Mouse (Mus musculus) ZHBTc4 (cell line): ENCODE data around the gene B4gat1.
A peak's percentile ranks its signal among the peaks of the same experiment; 100 is the strongest.

Experiments
- DNase-seq: peaks from one replicate; pipeline ENCODE4 v3.0.0-alpha.2; 2011; ENCODE audit warnings: low read depth, low spot score

The B4gat1 gene

DNA sequence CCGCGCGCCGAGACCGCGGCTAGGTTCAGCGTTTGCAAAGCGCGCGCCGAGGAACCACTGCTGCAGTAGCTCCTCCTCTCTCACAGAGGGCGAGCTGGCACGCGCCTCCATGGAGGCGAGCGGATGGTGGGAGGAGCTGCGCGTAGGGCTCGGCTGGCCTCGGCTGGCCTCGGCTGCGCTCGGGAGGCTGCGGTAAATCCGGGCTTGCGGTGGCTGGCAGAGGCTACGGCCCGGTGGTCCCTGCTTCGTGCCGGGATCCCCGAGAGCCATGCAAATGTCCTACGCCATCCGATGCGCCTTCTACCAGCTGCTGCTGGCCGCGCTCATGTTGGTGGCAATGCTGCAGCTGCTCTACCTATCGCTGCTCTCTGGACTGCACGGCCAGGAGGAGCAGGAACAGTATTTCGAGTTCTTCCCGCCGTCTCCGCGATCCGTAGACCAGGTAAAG, at the start of gene B4gat1, which contains the start of gene AC124502.3:
Gene B4gat1, plus strand, starts transcription at position 118 of the 448 bp plus-strand sequence.
Gene AC124502.3, plus strand, starts transcription at position 183 of the 448 bp plus-strand sequence.
- DNase-seq, result peak; percentile 92

DNA sequence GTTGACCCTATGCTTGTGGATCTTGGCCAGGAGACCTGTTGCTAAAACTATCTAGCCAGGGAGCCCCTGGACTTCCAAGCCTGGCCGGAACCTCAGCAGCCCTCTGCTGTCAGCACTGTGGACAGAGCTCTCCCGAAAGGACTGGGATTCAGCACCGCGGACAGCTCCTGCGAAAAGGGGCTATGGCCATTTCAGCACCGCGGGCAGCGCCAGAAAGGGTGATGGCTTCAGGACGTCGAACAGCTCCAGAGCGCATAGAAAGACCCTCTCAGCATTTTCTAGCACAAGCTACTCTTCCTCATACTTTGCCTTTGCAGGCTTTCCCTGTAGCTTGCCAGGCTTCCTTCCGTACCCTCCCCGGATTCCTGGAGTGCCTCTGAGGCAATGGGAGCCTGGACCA, 49.6 kb upstream of the B4gat1 start:
- peak; percentile 91 for DNase-seq

DNA sequence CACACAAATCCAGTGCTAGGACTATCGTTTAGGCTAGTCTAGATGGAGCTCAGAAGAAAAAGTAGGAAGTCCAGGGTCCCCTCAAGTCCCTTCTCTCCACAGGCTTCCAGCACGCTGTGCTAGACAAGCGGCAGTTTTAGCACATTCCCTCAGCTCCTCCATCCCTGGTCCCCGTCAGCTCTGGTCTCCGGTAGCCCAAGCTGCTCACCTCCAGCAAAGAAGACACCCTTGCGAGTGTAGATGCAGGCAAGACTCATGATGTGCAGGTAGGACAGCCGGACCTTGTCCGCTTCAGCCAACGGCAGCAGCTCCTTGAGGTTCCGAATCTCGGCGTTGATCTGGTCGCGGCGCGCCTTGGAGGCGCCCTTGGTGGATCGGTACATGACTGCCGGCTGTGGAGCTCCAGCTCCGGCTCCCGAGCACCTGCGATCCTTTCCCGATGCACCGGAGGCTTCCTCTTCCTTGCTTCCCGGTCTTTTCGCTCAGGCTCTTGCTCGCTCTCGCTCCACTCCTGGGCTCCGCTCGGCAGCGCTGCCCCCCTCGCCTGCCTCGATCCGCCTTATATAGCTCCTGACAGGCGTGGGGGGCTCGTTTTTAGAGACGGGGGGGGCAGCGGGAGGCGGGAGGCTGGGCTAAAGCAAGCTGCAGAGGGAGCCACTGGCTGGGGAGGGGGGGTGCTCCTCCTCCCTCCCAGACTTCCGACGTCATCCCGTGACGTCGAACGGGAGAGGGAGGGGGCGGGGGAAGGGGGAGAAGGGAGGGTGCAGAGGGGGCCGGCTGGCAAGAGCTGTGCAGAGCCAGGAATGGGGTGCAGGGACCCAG, 49.0 kb upstream of the B4gat1 start:
- no peak for DNase-seq

DNA sequence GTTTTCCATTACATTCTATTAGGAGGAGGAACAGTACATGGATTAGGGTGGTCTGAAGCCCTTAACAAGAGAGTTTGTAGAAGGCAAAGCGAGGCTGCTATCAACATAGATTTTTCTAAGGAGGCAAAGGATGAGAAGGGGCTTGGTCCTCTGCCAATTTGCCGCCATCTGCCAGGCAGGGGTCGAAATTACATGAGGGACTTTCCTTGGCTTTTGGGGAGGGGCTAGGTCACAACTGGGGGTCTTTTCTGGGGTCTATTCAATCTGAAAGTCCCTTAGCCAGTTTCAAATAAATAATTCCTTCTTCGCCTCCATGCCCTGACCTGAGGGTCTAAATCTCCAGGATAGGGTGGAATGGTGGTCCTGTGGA, 48.4 kb upstream of the B4gat1 start, which contains the start of gene Npas4:
Gene Npas4, minus strand, starts transcription at position 61 of the 370 bp plus-strand sequence.
- no peak for DNase-seq

DNA sequence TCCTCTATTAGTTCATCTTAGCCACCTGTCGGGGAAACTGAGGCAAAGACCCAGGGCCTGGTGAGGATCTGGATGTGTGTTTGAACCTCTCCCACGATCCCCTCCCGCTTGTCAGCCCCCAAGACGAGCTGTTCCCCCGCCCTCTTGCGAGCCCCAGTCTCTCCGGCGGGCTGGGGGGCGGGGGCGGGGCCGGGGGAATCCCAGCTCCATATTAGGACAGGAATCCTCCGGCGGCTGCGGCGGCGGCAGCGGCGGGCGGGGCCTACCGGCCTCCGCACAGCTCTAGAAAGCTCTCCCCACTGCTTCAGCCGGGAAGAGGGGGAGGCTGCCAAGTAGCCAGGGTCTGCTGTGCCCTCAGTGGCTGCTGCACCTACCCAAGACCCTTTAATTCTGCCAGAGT, 47.9 kb upstream of the B4gat1 start:
- no peak for DNase-seq

DNA sequence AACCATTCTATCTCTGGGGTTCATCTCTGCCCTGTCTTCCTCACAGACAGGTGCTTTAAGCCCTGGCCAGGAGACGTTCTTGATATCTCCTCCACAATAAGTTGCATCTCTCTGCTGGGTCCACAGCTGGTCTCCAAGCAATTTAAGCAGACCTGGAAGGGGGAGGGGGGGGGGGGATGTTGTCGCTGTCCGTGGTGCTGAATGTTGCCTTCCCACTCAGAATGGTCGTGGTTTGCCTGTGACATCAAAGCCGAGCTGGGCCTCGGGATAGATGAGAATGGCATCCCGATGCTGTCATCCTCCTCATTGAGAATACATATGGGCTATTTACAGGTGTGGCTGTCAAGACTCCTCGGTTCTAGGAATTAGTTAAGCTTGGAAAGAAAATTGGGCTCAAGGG, 46.3 kb upstream of the B4gat1 start:
- no peak for DNase-seq

DNA sequence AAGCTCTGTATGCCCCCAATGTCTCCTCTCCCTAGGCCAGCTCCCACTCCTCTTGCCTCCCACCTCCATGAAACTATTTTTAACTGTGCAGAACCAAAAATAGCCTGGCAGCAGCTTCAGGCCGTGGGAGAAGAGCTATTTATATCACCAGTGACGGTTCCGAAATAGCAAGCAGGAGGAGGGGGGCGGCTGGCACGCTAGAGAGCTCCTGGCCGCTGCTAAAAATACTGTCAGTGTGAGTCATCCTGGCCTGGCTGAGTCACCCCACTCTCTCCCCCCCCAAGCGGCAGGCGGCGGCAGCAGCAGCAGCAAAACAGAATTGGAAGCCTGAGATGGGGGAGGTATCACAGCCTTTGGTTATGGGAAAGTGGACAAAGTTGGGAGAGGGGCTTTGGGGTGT, 45.7 kb upstream of the B4gat1 start:
- no peak for DNase-seq

DNA sequence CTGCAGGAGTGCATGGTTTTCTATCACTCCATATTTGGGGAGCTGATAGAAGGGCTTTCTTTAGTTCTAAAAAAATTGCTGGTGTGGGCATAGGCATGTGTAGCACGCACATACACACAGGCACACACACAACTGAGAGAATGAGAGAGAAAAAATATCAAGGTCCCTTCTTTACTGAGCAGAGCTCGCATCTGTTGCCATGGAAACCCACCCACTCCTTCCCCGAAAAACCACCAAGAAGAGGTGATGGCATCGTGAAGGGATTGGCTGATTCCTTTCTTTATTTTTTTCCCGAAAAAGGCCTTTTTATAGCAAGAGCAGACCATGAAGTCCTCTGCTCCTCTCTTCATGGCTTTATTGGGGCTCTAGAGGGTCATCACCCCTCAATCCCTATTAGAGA, 44.6 kb upstream of the B4gat1 start:
- DNase-seq, result no peak

DNA sequence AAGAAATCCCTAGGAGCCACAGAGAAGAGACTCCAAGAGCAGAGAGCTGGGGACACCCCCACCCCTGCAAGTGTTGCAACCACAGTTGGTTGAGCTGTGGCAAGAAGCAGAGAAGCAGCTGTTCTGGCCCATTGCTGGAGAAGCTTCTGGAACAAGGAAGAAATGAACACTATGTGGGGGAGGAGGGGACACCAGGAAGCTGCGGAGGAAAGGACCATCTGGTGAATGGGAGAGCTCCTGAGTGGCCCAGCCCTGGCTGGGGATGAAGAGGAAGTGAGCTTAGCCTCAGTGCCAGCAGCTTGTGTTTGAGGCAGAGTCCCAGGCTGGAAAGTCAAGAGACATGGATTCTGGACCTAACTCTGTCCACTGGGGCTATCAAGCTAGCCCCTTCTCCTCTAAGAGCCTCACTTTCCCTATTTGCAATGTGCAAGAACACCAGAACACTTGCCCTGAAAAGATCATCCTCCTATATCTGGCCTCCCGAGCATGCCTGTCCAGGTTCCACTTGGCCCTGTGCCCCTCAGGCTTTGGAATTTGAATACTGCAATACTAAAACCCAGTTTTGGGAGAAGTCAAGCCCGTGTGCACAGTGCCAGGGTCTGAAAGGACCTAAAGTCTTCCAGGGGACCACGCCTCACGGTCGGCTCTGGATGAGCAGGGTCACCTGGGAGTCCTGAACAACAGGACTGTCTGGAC, 39.0 kb upstream of the B4gat1 start:
- no peak for DNase-seq

DNA sequence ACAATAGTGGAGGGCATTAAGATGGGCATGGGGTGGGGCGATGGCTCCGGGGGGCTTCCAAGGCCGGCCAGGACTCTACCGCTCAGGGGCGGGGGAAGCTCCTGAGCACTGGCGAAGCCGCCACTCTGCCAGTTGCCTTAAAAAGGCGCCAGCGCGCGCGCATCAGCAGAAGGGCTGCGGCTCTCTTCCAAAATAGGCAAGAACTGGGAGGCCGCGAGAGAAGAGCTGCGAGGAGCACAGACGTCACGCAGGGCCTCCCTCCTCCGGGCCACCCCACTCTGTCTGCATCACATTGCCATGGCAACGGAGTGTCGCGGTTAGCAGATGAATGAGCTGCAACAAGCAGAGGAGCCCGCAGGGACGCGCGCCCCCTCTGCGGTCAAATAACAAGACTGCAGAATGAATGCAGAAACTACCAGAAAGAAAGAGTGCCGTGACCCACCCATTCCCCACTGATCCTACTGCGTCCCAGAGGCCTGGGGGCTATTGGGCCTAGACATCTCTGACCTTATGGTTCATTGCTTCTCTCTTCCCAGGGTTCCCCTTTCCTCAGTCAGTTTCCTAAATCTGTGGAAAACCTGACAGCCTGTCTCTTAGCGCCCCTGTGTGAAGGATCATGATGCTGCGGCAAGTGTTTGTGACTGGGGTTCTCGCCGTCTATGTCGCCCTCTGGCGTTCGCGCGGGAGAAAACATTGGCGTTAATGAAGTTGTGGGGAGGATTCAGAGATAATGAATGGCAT, 36.8 kb upstream of the B4gat1 start:
- peak; percentile 88 for DNase-seq

DNA sequence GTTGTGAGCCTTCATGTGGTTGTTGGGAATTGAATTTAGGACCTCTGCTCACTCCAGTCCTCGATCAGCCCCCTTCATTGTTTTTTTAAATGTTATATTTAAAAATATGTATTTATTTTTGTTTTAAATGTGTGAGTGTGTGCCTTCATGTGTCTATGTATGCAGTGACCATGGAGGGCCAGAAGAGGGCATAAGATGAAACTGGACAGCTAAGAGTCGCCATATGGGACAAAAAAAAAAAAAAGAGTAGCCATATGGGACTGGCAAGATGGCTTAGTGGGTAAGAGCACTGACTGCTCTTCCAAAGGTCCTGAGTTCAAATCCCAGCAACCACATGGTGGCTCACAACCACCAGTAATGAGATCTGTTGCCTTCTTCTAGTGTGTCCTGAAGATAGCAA, 35.0 kb upstream of the B4gat1 start:
- DNase-seq, result peak; percentile 52

DNA sequence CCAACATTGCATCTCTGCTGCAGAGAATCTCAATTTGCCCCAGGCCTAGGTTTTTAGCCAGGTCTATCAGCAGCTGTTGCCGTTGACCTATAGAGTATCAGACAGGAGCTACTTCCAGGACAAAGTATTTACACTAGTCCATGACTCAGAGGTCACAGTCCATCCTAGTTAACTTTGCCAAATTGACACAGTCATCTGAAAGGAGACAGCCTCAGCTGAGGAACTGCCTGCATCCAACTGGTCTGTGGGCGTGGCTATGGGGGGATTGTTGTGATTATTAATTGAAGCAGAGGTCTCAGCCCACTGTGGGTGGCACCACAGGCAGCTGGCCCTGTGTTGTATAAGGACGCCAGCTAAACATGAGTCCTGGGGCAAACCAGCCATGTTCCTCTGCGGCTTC, 33.7 kb upstream of the B4gat1 start:
- no peak for DNase-seq

DNA sequence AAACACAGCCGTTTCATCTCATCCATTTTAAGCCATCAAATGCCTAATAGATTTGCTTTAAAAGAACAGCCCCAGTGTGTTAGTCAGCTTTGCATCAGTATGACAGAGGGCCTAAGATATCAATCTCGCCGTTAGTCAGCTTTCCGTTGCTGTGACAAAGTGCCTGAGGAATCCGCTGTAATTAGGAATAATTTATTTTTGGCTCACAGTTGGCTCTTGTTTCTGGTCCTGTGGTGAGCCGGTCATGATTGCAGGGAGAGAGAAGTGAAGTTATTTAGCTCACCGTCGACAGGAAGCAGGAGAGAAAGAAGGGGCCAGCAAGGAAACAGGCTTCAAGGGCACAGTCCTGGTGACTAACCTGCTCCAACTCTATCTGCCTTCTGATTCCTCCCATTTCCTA, 25.5 kb upstream of the B4gat1 start:
- no peak for DNase-seq

DNA sequence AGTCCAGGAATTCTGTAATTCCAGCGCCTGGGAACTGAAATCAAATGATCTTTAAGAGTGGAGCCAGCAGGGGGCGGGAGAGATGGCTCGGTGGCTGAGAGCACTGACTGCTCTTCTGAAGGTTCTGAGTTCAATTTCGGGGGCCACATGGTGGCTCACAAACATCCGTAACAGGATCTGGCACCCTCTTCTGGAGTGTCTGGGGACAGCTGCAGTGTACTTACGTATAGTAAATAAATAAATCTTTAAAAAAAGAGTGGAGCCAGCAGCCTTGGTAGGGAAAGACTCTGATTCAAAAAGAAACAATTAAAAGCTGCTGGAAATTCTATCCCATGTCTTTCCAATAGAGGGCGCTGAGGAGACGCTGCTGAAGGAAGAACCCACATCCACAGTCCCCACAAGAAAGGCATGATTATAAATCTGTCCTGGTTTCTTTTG, 23.6 kb upstream of the B4gat1 start:
- DNase-seq, result peak; percentile 93

DNA sequence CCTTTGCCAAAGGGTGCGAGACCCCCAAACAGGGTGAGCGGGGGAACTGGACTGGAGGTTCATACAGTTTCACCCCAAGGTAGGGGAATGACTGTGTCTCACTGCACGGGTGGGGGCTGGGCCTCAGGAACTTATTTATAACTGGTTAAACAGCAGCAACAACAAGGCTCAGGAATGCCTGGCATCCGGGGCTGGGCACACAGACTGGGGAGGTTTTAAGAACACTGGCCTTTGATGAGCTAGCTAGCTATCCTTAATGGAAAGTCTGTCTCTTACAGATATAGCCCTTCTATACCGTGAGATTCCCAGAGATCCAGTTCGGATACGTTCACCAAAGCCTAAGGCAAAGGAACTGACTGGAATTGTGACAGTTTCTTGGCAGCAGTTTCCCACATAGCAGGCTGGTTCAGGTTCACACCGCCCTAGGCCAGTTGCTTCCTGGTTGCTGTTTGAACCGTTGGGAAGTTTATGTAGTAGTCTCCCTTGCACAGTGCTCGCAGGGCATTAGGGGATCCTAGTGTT, 22.3 kb upstream of the B4gat1 start:
- DNase-seq, result peak; percentile 88

DNA sequence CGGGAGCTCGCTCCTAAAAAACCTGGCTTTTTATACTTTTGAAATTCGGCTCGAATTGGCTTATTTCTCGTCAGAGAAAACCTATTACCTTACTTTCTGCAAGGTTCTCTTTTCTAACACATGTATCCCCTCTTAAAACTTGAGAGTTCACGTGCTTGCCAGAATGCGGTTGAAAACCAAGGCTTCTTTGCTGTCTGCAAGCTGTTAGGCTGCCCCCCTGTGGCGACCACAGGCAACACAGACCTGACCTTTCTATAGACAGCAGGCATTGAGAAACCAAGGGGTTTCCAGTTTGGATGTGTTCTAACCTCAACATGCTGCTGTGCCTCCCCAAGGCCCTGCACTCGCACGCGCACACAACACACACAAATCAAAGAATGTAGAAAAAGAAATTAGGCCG, 21.8 kb upstream of the B4gat1 start:
- DNase-seq, result peak; percentile 94

DNA sequence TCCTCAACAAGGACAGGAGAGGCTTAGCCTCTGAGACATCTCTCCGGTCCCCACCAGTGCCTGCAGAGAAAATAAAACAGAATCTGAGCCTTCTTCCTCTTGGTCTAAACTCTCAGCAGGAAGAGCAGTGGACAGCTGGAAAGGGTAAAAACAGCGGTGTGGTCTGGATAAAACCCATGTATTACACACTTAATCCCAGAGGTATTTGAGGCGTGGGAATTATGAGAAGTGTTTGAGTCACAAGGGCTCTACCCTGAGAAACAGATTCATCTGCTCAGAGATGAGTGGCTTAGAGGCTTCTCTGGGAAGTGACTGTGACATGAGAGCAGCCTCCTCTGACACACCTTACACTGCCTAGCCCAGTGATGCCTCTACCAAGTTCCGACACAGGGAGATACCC, 21.0 kb upstream of the B4gat1 start:
- DNase-seq, result no peak

DNA sequence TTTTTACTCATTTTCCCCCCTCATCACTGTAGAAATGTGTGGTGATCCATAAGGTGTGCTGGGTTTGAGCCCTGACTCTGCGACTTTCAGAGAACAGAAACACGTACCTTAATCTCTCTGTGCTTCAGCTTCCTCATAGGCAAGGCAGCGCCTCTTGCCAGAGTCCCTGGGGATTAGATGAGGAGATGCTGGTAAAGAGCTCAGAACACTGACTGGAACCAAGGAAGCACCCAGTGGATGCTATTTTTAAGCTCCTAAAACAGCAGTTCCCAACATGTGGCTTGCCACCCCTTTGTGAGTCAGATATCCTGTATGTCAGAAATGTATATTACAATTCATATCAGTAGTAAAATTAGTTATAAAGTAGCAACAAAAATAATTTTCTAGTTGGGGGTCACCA, 20.4 kb upstream of the B4gat1 start:
- no peak for DNase-seq

DNA sequence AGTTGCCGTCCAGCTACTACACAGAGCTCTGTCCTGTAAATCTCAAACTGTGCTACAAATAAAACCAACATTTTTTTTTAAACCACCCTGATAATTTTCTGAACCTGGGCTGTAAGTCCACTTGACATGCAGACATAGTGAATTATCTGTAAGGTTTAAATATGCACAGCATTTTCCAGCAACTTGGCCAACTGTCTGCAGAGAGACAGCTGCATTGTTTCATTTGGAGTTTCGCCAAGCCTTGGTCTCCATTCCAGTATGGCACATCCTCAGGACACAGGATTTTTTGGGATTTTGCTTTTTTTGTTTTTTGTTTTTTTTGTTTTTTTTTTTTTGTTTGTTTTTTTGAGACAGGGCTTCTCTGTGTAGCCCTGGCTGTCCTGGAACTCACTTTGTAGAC, 17.2 kb upstream of the B4gat1 start:
- no peak for DNase-seq

DNA sequence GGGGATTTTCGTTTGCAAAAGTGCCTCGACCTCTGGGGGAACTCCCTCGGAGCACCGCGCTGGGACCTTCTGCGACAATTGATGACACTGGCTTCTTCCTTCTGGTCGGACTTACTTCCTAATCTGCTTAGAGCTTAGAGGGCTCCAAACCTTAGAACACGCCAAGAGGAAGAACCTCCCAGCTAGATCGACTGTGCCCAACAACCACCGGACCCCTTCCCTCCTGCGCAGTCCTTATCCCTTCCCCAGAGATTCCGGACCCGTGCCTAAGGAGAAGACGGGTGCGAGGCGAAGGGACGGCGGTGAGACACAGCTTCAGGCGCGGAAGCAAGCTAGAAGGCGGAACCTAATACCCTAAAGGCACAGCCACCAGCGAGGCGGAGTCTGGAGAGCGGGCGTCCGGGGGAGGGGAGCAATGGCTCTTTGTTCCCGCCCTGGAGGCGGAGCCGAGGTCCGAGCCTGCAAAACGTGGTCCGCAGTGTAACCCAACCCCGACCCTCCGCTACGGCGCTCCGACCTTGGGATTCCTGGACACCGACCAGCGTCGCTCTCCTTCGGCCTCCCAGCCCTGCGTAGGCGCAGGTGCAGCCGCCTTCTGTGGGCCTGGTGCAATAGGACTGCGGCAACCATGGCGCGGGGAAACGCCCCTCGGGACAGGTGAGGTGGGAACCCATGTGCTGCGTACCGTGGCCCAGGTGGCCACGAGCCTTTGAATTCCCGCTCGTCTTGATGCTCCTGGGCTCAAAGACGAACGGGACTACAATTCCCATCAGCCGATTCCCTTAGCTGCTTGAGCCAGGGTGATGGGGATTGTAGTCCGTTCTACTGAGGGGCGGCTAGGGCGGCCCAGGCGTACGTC, 14.8 kb upstream of the B4gat1 start, which contains the start of gene Slc29a2:
Gene Slc29a2, plus strand, starts transcription at position 240 of the 859 bp plus-strand sequence.
- DNase-seq, result peak; percentile 99

DNA sequence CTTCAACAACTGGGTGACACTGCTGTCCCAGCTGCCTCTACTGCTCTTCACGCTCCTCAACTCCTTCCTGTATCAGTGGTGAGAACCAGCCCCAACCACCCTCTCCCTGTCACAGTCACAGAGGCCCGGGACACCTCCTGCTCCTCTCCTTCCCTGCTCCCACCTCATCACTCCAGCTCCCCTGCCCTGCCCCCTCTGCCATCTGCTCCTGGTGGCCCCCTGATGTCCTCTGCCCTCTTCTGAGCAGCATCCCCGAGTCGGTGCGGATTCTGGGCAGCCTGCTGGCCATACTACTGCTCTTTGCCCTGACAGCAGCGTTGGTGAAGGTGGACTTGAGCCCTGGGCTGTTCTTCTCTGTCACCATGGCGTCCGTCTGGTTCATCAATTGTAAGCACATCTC, 12.5 kb upstream of the B4gat1 start:
- DNase-seq, result no peak
